Mouse (Mus musculus) gastrocnemius, postnatal 14 days (tissue): ENCODE measurements around the gene Usf3. TPM values are rescaled to one million over a fixed set of nuclear protein-coding genes. Genes with fewer than 3 reads are reported as not detected.

Experiments used
- DNase-seq: peaks from one replicate; pipeline ENCODE4 v3.0.0; 2021; ENCODE audit warnings: mixed read lengths
- intact Hi-C: fragments of 180-260 bp; cut with DNase I; formaldehyde crosslinking; loops from one replicate; pipeline ENCODE4 v1.15.1; 2025; ENCODE audit warnings: low total_unique reads
- long read RNA-seq, 2 experiments: library from polyadenylated mRNA; stranded (forward); transcript quantifications; one replicate each; pipeline ENCODE4 v2.0.0; 2021
- total RNA-seq, 2 experiments: library from RNA; stranded (reverse); gene quantifications; 2 replicates each; pipeline ENCODE4 v1.2.3; 2021

Usf3 gene
- total RNA-seq: 10 to 100 TPM; 27.7 to 34.3 TPM
- long read RNA-seq, experiment 1, partial matches to known transcripts: 0 of 7 reads
- long read RNA-seq, experiment 1, other reads (novel, unspliced or antisense): 7 of 7 reads
- long read RNA-seq, experiment 2, full-length matches to known transcripts: 2 of 11 reads
- long read RNA-seq, experiment 2, partial matches to known transcripts: 1 of 11 reads
- long read RNA-seq, experiment 2, other reads (novel, unspliced or antisense): 8 of 11 reads

DNA sequence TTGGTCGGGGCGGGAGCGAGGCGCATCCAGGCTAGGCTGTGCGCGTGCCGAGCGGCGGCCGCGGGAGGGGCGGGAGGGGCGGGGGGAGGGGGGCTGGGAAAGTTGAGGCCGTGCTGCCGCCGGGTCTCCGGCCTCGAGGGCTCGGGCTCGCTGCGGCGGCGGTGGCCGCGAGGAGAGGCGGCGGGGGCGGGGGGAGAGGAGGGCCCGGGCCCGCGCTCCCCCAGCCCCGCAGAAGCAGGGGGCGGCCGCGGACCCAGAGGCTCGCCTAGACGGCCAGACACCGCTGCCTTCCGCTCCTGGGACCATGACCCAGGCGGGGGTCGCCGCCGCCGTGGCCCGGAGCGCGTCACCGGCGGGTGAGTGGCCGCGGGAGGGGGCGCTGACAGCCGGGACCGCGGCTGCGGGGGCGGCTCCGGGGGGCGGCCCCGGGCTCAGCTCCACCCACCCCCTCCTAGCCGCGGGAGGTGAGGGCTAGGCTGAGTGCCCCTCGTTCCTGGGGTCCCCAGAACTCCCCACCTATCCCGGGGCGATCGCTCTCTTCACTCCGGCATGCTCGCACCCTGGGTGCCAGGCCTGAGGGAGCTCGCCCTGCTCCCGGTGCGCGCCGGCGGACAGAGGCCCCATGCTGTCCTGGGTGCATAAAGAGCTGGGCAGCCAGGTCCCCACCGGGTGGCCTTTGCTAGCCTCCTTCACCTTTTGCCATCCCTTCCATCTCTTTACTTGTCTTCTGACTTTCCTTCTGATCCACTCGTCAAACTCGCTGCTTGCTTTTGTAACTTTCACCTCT lies at the start of gene Usf3:
Gene Usf3, plus strand, starts transcription at position 92 of the 787 bp plus-strand sequence.
- peak; percentile 61 for DNase-seq
- intact Hi-C loops: no loop called here

DNA sequence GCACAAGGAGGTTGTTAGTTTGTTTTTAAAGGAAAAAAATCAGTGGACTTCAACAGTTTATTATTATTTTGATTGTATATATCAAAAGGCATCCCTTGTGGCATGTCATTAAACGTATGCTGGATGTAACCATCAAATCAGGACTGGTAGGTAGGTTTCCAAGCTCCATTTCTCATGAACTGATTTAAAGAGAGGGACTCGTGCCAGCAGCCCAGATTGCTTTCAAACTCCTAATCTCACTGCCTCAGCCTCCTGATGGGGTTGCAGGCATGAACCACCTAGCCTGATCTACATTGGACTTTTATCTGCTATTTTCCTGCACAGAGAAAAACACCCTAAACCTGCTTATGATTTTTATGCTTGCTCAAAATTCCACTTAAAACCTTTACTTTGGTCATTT lies 49.3 kb upstream of the Usf3 start:
- intact Hi-C loops: no loop called here
- DNase-seq: no peak

DNA sequence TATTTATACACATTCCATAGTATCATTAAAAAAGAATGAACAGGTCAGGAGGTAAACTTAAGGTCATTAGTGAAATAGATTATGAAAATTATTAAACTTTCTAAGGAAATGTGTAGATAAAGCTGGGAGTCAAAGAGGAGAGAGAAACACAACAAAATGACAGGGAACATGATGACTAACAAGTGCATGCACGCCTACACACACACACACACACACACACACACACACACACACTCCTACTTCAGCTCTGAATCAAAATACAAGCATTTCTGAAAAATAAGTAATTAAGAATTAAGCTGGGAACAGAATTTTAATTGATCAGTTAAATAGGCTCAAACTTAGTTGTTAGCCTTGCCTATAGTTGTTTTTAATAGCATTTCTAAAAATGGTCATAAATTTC lies 48.3 kb upstream of the Usf3 start:
- no peak for DNase-seq
- intact Hi-C loops: no loop called here

DNA sequence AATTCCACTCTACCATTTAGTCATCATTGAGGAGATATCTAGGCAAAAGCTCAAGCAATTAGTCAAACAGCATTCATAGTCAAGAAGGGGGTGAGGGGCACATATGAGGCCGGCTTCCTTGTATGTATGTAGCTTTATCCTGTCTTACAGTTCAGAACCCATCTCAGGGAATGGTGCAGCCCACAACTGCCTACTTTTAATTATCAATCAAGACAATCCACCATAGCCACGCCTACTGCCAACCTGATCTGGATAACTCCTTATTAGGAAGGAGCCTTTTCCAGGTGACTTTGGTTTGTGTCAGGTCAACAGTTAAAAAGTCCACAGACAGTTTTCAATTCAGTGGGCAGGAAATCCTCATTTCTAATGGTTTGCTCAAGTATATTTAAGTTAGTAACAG lies 47.6 kb upstream of the Usf3 start:
- no peak for DNase-seq
- intact Hi-C loops: no loop called here

DNA sequence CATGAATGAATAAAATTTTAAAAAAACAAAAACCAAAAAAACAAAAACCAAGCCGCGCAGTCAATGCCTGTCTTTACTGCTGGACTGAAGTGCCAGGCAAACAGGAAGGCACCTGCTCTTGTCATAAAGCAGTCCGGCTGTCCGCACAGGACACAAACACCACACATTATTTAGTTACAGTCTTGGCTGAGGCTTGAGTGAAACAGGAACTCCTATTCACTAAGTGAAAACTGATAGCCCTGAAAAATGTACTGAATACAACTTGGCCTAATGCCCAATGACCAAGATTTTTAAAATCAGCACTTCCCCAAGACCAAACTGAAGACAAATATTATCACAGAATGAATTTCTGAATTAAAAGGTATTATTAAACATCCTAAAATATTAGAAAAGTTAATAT lies 46.6 kb upstream of the Usf3 start:
- no peak for DNase-seq
- intact Hi-C loops: no loop called here

DNA sequence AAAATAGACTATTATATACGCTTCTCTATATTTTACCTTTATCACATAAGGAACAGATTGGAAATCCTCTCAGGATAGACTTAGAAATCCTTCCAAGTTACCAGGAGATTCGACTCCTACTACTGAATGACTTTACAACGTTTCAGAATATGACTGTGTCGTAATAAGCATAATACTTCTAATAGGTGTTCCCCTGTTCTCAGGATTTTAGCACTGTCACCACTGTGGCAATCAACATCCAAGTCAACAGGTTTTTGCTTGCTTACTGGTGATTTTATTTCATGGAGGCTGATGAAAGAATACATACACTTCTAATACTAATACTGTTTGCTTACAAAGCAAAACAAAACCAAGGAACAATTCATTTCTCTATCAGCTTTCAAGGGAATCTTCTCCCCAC lies 40.7 kb upstream of the Usf3 start:
- DNase-seq: no peak
- intact Hi-C loops: no loop called here

DNA sequence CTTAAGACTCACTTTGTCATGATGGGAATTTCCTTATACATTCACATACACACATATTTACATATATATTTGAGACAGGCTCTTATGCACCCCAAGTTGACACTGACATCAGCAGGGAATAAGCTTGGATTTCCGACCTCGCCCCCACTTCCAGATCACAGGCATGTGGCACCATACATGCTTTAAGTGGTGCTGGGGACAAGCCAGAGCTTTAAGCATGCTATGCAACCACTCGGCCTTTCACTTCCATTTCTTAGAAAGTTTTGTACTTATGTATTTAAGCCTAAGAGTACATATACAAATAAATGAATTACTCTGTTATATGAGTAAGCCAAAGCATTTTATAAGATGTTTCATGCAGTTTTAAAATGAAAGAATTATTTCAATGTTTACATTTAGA lies 39.9 kb upstream of the Usf3 start:
- DNase-seq: no peak
- intact Hi-C loops: no loop called here

DNA sequence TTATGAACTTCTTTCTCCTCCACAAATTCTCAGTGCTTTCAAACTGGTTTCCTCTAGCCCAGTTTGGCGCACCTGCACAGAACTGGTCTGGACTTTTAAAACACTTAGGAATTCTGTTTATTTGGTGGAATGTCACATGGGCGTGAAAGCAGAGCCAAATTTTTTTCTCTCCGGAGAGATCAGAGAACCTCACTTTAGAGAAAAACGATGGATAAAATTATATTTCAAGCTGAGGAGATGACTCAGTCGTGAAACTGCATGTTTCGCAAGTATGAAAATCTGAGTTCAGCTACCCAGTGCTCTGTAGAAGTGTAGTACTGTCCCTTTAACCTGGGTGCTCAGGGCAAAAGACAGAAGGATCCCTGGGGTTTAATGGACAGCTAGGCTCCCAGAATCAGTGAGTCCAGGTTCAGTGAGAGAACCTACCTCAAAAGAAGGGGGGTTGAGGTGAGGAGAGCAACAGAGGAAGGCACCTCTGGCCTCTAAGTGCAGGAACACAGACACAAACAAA lies 36.5 kb upstream of the Usf3 start:
- intact Hi-C loops: no loop called here
- no peak for DNase-seq

DNA sequence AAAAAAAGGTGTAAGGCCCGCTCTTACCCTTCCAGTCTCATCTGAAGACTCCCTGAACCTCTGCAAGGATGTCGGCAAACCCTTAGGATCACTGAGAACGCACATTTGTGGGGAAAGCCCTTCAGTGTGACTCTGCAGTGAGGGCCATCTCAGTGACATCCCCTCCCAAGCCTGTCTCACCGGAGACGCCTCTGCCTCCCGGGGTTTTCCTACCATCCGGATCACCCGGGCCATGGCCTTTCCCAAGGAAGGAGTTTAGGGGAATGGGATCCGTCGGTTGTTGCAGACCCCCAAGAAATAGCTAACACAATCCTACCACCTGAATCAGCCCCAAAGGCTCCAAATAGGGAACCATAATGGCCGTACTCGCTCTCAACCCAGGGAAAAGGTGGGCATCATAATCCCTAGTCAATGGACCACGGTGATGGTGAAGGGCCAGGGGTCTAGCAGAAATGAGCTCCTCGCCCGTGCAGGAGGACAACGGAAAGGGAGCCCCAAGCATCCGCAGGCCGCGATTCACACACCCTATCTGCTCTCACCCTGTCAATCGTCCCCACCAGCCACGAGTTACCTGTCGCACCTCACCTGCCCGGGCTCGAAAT lies 34.6 kb upstream of the Usf3 start:
- intact Hi-C loops: no loop called here
- DNase-seq: peak; percentile 8

DNA sequence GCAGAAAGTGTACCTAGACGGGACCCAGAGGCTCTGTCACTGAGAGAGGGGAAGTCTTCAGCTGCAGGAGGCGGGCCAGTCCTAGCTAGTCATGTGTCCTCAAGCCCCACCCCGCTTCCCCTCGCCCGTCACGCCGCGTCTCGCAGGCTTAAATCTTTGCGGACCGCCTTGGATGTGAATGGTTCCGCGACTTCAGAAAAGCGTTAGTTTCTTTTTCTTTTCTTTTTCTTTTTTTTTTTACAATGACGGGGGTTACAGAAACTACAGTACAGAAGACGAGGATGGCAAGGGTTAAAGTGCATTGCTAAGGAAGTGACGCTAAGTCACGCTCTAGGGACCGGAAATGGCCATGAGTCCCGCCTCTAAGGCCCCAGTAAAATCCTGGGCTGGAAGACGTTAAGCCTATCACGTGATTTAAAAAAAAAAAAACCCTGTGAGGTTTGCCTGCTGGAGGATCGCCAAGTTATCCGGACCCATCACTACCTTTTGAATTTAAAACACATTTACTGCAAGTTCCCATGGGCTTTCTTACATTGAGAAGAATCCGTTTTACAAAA lies 34.0 kb upstream of the Usf3 start:
- intact Hi-C loops: no loop called here
- DNase-seq: peak; percentile 87

DNA sequence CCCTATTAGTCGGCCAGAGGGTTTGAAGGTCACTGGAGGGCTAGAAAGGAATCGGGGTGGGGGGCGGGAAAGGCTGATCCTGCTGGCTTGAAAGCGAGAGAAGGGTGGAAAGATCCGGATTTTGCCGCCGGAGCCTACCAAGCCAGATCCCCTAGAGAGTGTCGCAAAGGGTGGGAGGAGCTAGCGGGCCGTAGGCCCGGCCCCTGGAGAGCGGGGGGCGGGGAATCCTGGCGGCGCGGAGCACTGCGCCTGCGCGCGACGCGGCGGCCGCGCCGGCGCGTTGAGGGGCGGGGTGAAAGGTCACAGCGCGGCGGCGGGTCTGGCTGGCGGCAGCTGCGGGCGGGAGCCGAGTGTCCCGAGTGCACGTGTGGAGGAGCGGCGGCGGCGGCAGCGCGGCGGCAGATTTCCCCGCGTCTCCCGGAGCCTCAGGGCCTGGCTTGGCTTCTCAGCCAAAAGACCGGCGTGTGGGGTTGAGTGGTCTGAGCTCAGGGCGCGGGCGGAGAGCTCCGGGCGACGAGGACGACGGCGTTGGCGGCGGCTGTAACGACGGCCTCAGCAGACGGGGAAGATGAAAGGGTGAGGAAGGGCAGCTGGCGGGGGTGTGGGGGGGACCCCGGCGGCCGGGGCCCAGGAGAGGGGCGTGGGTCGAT lies 33.4 kb upstream of the Usf3 start, which contains the start of the genes Atp6v1a and Naa50:
Gene Atp6v1a, minus strand, starts transcription at position 170 of the 650 bp plus-strand sequence.
Gene Naa50, plus strand, starts transcription at position 295 of the 650 bp plus-strand sequence.
- peak; percentile 92 for DNase-seq
- intact Hi-C loops: no loop called here

DNA sequence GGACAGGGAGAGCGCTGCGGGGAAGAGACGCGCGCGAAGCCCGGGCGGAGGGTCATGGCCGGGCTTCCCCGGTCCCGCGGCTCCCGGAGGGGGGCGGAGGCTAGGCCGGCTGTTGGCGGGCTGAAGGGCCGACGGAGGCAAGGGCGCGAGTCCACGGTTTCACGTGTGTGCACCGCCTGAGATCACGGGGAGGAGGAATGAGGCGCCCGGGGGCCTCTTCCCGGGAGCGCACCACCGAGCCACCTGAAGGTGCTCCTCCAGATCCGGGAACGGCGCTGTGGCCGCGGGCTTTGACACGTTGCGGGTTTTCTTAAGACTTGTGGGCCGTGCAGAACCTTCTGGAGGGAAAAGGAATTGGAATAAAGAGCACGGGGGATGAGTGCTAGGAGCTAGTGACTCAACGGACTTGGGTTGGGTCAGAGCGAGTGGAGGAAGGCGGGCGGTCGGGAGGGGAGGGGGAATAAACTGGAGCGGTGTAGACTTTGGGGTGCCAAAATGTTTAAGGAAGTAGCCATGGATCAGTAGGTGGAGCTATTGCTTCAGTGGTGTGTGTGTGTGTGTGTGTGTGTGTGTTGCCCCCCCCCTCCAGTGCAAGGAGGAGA lies 32.8 kb upstream of the Usf3 start:
- intact Hi-C loops: no loop called here
- DNase-seq: peak; percentile 83

DNA sequence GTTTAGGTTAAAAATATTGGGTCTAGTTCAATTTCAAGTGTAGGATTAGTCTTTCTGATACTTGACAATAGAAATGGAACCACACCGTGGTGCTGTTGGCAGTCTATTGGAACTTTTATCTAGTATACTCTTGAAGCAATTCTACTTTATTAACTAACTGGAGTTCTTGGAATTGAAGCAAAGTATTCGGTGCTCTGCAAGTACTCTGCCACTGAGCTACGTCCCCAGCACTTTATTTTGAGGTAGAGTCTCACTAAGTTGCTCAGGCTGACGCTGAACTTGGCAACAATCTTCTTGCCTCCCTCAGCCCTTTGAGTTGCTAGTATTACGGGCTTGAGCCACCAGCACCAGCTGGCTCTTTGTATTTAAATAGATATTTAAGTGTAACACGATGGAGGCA lies 31.6 kb upstream of the Usf3 start:
- intact Hi-C loops: no loop called here
- no peak for DNase-seq

DNA sequence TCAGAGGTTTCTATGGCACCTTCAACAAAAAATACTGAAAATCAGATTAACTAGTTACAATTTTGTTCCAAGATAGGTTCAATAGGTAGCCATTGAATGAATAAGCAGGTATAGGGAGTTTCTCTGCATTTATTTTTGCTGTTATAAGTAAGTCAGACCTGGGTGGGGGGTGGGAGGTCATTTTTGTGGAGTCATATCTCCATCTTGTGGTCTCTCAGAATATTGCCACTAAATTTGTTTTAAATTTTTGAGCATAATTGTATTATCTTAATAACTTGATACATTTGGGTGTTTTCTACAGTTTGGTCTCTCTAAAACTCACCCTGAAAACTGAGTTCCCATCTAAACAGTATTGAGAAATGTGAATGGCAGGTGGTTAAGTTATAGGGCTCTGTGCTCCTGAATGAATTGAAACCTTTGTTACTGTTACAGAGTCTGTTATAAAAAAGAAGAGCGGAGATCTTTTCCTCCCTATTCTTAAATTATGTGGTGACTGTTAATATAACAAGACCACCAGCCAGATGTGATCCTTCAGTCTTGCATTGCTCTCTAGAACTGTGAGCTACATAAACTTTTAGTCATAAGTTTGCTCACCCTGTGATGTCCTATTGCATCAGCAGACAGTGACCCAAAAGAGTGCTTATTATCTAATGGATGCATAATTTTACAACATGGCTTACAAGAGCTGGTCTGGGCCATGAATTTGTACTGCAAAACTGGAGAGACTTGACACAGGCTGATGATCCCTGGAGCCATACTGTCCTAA lies 23.9 kb upstream of the Usf3 start:
- intact Hi-C loops: no loop called here
- DNase-seq: no peak

DNA sequence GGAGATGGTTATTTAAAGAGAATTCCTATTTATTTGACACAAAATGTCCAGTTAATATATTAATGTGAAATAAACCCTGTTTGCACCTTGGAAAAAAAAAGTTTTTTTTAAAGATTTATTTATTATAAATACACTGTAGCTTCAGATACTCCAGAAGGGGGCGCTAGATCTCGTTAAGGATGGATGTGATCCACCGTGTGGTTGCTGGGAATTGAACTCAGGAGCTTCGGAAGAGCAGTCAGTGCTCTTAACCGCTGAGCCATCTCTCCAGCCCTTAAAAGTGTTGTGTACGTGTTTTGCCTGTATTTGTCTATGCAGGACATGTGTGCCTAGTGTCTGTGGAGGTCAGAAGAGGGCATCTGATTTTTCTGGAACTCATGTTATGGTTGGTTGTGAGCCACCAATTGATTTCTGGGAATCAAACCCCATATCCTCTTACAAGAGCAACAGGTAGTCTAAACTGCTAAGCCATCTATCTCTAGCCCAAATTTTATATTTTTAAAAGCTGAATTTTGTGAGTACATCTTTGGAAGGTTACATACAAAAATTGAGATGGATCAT lies 18.5 kb upstream of the Usf3 start:
- no peak for DNase-seq

DNA sequence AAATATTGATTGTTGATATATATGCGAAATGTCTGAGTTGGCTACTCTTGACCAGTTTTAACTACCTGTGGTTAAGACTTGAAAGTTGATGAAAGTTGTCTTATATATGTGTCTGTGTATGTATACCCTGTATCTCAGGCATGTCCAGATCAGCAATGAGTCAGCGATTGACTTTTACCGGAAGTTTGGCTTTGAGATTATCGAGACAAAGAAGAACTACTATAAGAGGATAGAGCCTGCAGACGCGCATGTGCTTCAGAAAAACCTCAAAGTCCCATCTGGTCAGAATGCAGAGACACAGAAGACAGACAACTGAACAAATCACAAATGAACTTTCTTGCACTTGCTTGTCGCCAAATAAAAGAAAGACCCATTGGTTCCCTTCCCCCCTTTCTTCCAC lies 13.7 kb upstream of the Usf3 start:
- intact Hi-C loops: no loop called here
- DNase-seq: no peak

More for the DNA sequence above, 18.5 kb upstream of the Usf3 start:
- intact Hi-C loops: no loop called here

DNA sequence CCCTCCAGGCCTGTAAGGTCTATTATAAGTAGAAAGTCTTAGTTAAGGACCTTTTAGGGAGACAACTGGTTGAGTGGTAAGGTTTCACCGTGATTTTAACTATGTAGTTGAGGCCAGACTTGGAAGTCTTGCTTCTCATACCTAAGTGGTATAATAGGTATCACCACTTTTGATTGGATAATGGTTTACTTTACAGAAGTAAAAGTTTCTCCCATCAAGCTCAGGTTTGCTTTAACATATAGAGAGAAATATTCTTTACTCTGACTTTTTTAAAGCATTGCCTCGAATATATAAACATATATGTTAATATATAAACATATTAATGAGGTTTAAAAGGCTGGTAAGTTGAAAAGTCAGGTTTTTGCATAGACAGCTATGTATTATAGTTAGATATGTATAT lies 9.2 kb upstream of the Usf3 start:
- intact Hi-C loops: no loop called here
- DNase-seq: no peak

DNA sequence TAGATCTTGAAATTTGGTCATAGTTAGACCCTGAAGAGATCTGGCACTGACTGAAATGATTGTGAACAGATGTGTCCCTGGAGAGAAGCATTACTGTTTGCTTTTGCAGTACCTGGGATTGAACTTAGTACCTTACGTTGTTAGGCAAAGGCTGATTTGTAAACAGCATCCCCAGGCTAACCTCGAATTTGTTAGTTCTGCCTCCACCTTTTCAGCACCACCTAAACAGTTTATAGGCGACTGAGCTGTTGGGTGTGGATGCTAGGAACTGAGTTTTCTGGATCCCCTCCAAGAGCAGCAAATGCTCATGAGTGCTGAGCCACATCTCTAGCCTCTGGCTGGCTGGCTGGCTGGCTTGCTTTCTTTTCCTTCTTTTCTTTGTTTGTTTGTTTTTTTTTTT lies 7.9 kb upstream of the Usf3 start:
- DNase-seq: no peak
- intact Hi-C loops: no loop called here
